Comparison of ENCODE assay signal across 8 mouse cellular contexts in the genomic region with DNA sequence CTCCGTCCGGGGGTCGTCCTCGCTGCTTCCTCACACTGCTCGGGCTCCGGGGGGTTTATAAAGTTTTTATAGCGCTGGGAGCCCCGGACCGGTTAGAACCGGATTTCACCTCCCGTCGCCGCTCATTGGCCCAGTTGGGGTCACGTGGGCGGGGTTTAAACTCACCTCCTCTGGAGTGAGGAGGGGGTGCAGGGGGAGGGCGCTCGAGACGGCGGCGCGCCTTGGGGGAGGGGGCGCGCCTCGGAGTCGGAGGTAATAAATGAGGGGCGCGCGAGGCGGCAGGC. TPM values are rescaled to one million over a fixed set of nuclear protein-coding genes. Genes with fewer than 3 reads are reported as not detected.
DNase-seq lines count a peak whose midpoint lies in the region; ATAC-seq and TF ChIP-seq lines count a peak whose summit lies in the region.

No protein-coding gene starts in this region.

- peak overlapping the region; percentile 81 for H3K4me3 ChIP-seq in bone marrow, adult 2 months (replicated peaks; ENCODE audit: control insufficient read depth, low read depth, low read length)
- H3K4me3 ChIP-seq in embryonic facial prominence, embryonic 14.5 days (ENCODE audit: low read depth, low read length): peak overlapping the region; percentile 74
- peak overlapping the region; percentile 64 for H3K4me3 ChIP-seq in limb, embryonic 13.5 days
- H3K4me3 ChIP-seq in midbrain, embryonic 15.5 days: peak overlapping the region; percentile 58

- DNase-seq in A20 (ENCODE audit: low read depth, low spot score): peak; percentile 97
- peak; percentile 99 for DNase-seq in embryonic facial prominence, embryonic 14.5 days (ENCODE audit: low spot score)
- DNase-seq in heart, adult 8-10 months (ENCODE audit: low spot score): peak; percentile 85
- DNase-seq in kidney, adult 9 months: peak; percentile 94
- peak; percentile 75 to 83 for DNase-seq in spleen, adult 18-20 months

- peak overlapping the region; percentile 98 for H3K9ac ChIP-seq in embryonic facial prominence, embryonic 14.5 days (ENCODE audit: low read depth, low read length)
- peak overlapping the region; percentile 97 for H3K9ac ChIP-seq in limb, embryonic 13.5 days
- peak overlapping the region; percentile 92 for H3K9ac ChIP-seq in midbrain, embryonic 15.5 days

- no peaks in the 10 kb centered on the region for H3K27me3 ChIP-seq in embryonic facial prominence, embryonic 14.5 days (replicated peaks; ENCODE audit: control insufficient read depth, insufficient read depth, low read length)
- no peaks in the 10 kb centered on the region for H3K27me3 ChIP-seq in limb, embryonic 13.5 days
- no peaks in the 10 kb centered on the region for H3K27me3 ChIP-seq in midbrain, embryonic 15.5 days (replicated peaks)

- no peaks in the 10 kb centered on the region; the same call in 1 of the 2 replicates for H3K4me1 ChIP-seq in bone marrow, adult 2 months (ENCODE audit: control insufficient read depth, insufficient read depth, low read length)
- H3K4me1 ChIP-seq in embryonic facial prominence, embryonic 14.5 days (ENCODE audit: control insufficient read depth, insufficient read depth, low read length): peaks cover 19% of the 10 kb centered on the region
- peaks cover 25% of the 10 kb centered on the region for H3K4me1 ChIP-seq in limb, embryonic 13.5 days
- peaks cover 38% of the 10 kb centered on the region for H3K4me1 ChIP-seq in midbrain, embryonic 15.5 days

- TF ChIP-seq POLR2A in bone marrow, adult 2 months (IDR thresholded peaks at IDR 0.05; ENCODE audit: borderline replicate concordance, control insufficient read depth, low read depth, low read length): no peak

- TF ChIP-seq CTCF in bone marrow, adult 2 months (IDR thresholded peaks at IDR 0.05; ENCODE audit: control insufficient read depth, insufficient read depth, low read length): no peak

- peak; percentile 90 for ATAC-seq in embryonic facial prominence, embryonic 14.5 days (ENCODE audit: low read depth)
- peak; percentile 88 for ATAC-seq in limb, embryonic 13.5 days (ENCODE audit: low FRiP score, low read depth)
- ATAC-seq in midbrain, embryonic 15.5 days (replicated peaks): peak; percentile 90

- no peaks in the 10 kb centered on the region for H3K9me3 ChIP-seq in embryonic facial prominence, embryonic 14.5 days (ENCODE audit: control insufficient read depth, low read length)
- H3K9me3 ChIP-seq in limb, embryonic 13.5 days: no peaks in the 10 kb centered on the region
- H3K9me3 ChIP-seq in midbrain, embryonic 15.5 days: no peaks in the 10 kb centered on the region

- peak overlapping the region; percentile 99 for H3K27ac ChIP-seq in bone marrow, adult 2 months (ENCODE audit: control insufficient read depth, insufficient read depth, low read depth, low read length, poor library complexity)
- H3K27ac ChIP-seq in embryonic facial prominence, embryonic 14.5 days (replicated peaks; ENCODE audit: low read depth, low read length): peak overlapping the region; percentile 99
- peak overlapping the region; percentile 99 for H3K27ac ChIP-seq in limb, embryonic 13.5 days
- H3K27ac ChIP-seq in midbrain, embryonic 15.5 days: peak overlapping the region; percentile 99

- under 1% methylated on average over 29 of the region's 29 CpGs for WGBS in bone marrow, adult 2 months
- 0% methylated on average over 10 of the region's 29 CpGs for WGBS in embryonic facial prominence, embryonic 14.5 days
- WGBS in limb, embryonic 13.5 days: 0% methylated on average over 26 of the region's 29 CpGs
- under 1% methylated on average over 27 of the region's 29 CpGs for whole genome bisulfite sequencing in midbrain, embryonic 15.5 days

- peaks cover 55% of the 10 kb centered on the region for H3K36me3 ChIP-seq in embryonic facial prominence, embryonic 14.5 days (ENCODE audit: control insufficient read depth, insufficient read depth, low read length)
- peaks cover 60% of the 10 kb centered on the region for H3K36me3 ChIP-seq in limb, embryonic 13.5 days
- peaks cover 19% of the 10 kb centered on the region for H3K36me3 ChIP-seq in midbrain, embryonic 15.5 days (replicated peaks)

- peak overlapping the region; percentile 99 for H3K4me2 ChIP-seq in embryonic facial prominence, embryonic 14.5 days (ENCODE audit: low read depth, low read length)
- H3K4me2 ChIP-seq in limb, embryonic 13.5 days (replicated peaks): peak overlapping the region; percentile 79
- H3K4me2 ChIP-seq in midbrain, embryonic 15.5 days: peak overlapping the region; percentile 91

RNA-seq across cellular contexts. Expression of a gene that starts 0.6 kb away (rescaled TPM):
- 320 and 322 TPM in 2 replicates for polyA plus RNA-seq in bone marrow, adult 2 months (2011; ENCODE audit: insufficient read depth, insufficient read length, low replicate concordance, missing spikeins)
- 2,056 and 2,380 TPM in 2 replicates for polyA plus RNA-seq in embryonic facial prominence, embryonic 14.5 days (2014; fragmentation: Nextera tagmentation; extraction: Ambion mirVana)
- 100 to 1,000 TPM; 101 to 125 (median 116) TPM for total RNA-seq in heart, adult 8-10 months (2022)
- polyA plus RNA-seq in limb, embryonic 13.5 days (2015; fragmentation: Nextera tagmentation; extraction: Ambion mirVana): 2,551 and 2,596 TPM in 2 replicates
- polyA plus RNA-seq in midbrain, embryonic 15.5 days (2015; fragmentation: Nextera tagmentation; extraction: Ambion mirVana): 876 and 917 TPM in 2 replicates

RNA-seq across cellular contexts. Expression of a gene that starts 32.9 kb away (rescaled TPM):
- 20.6 and 30.2 TPM in 2 replicates for polyA plus RNA-seq in bone marrow, adult 2 months (2011; ENCODE audit: insufficient read depth, insufficient read length, low replicate concordance, missing spikeins)
- polyA plus RNA-seq in embryonic facial prominence, embryonic 14.5 days (2014; fragmentation: Nextera tagmentation; extraction: Ambion mirVana): 42.3 and 48.9 TPM in 2 replicates
- total RNA-seq in heart, adult 8-10 months (2022): 10 to 100 TPM; 33.6 to 44.8 (median 36.3) TPM
- 45.1 and 45.6 TPM in 2 replicates for polyA plus RNA-seq in limb, embryonic 13.5 days (2015; fragmentation: Nextera tagmentation; extraction: Ambion mirVana)
- 45.9 and 48.2 TPM in 2 replicates for polyA plus RNA-seq in midbrain, embryonic 15.5 days (2015; fragmentation: Nextera tagmentation; extraction: Ambion mirVana)

RNA-seq across cellular contexts. Expression of a gene that starts 50.8 kb away (rescaled TPM):
- polyA plus RNA-seq in bone marrow, adult 2 months (2011; ENCODE audit: insufficient read depth, insufficient read length, low replicate concordance, missing spikeins): 3.6 and 29.6 TPM in 2 replicates
- not detected in 2 replicates for polyA plus RNA-seq in embryonic facial prominence, embryonic 14.5 days (2014; fragmentation: Nextera tagmentation; extraction: Ambion mirVana)
- not detected for total RNA-seq in heart, adult 8-10 months (2022)
- polyA plus RNA-seq in limb, embryonic 13.5 days (2015; fragmentation: Nextera tagmentation; extraction: Ambion mirVana): 0.14 and 0.38 TPM in 2 replicates
- 0.27 and 0.64 TPM in 2 replicates for polyA plus RNA-seq in midbrain, embryonic 15.5 days (2015; fragmentation: Nextera tagmentation; extraction: Ambion mirVana)

Comparison
In these comparisons a context has a peak if more than half of its experiments do, and no peak if none do; other contexts are left out.
1. Peak in every context shown above with its lines: DNase-seq, ATAC-seq, H3K4me3 ChIP-seq and H3K27ac ChIP-seq.